Mouse (Mus musculus): ENCODE data around the gene Pm20d1.

GRCm38 (mm10) chr1:131797202-131797909 is at the start of gene Pm20d1:
- TF ChIP-seq CTCF (IDR thresholded peaks at IDR 0.05; ENCODE audit: borderline replicate concordance, control insufficient read depth, extremely low read depth, insufficient read depth, low read length, poor library complexity) (no peak), POLR2A (IDR thresholded peaks at IDR 0.05; ENCODE audit: control insufficient read depth, extremely low read depth, insufficient read depth, low read length, poor library complexity) (no peak)

Data from thymus, adult 2 months (tissue).